17 mouse cellular contexts compared by ENCODE assay signal in genomic region chr12:40004766-40005165, GRCm38 (mm10).
"Had no signal": no experiment of that assay in that cellular context is flagged by ENCODE, and none has a peak within 500 bp of the region (broad histone marks: within the 10 kb centered on the region; RNA-seq: fewer than 3 reads in every experiment).

No protein-coding gene starts in this region.

- H3K27ac ChIP-seq: left cerebral cortex, adult 2 months; liver, embryonic 13.5 days; neural tube, embryonic 12.5 days; neural tube, embryonic 15.5 days had no signal

- DNase-seq: kidney, adult 9 months; kidney, postnatal 36 days; layer of hippocampus, postnatal 36 days; liver, embryonic 13.5 days; lung, adult 2 months; lung, postnatal 14 days; lung, postnatal 4 days; midbrain, embryonic 14.5 days; right cerebral cortex, adult 18-20 months; right cerebral cortex, postnatal 14 days; right cerebral cortex, postnatal 4 days; thymus, adult 18-20 months; thymus, postnatal 36 days had no signal

- H3K9ac ChIP-seq: liver, embryonic 13.5 days; neural tube, embryonic 12.5 days; neural tube, embryonic 15.5 days had no signal

- H3K4me1 ChIP-seq: liver, embryonic 13.5 days; neural tube, embryonic 12.5 days; neural tube, embryonic 15.5 days had no signal

- H3K27me3 ChIP-seq: liver, embryonic 13.5 days; neural tube, embryonic 12.5 days; neural tube, embryonic 15.5 days had no signal

- H3K4me2 ChIP-seq: liver, embryonic 13.5 days; midbrain, embryonic 11.5 days; neural tube, embryonic 12.5 days; neural tube, embryonic 15.5 days had no signal

- H3K9me3 ChIP-seq: liver, embryonic 13.5 days; neural tube, embryonic 12.5 days; neural tube, embryonic 15.5 days had no signal

- H3K36me3 ChIP-seq: liver, embryonic 13.5 days; neural tube, embryonic 12.5 days; neural tube, embryonic 15.5 days had no signal

- H3K4me3 ChIP-seq: left cerebral cortex, adult 2 months; liver, embryonic 13.5 days; neural tube, embryonic 12.5 days; neural tube, embryonic 15.5 days had no signal
